Mouse (Mus musculus) midbrain, embryonic 12.5 days (tissue): ENCODE measurements around the gene Ing1. TPM values are rescaled to one million over a fixed set of nuclear protein-coding genes. Genes with fewer than 3 reads are reported as not detected.
A peak's percentile ranks its signal among the peaks of the same experiment; 100 is the strongest.

ENCODE experiments used
- ATAC-seq: fragments of 200-750 bp; cut with Nextera tagmentation; 2 replicates; pipeline ENCODE4 v1.8.0; 2017; ENCODE audit warnings: low read depth, moderate TSS enrichment, moderate library complexity; ENCODE audit not compliant: low FRiP score
- H3K27ac ChIP-seq: fragments of 300-500 bp; sonication (generic); replicated peaks from 2 replicates; pipeline ENCODE4 v1.5.1; 2016; ENCODE audit warnings: mild to moderate bottlenecking
- H3K27me3 ChIP-seq: fragments of 300-500 bp; sonication (generic); 2 replicates; pipeline ENCODE4 v1.6.1; 2016; ENCODE audit warnings: mild to moderate bottlenecking
- H3K36me3 ChIP-seq: fragments of 300-500 bp; sonication (generic); 2 replicates; pipeline ENCODE4 v1.6.1; 2016
- H3K4me1 ChIP-seq: fragments of 300-500 bp; sonication (generic); 2 replicates; pipeline ENCODE4 v1.6.1; 2016
- H3K4me2 ChIP-seq: fragments of 300-500 bp; sonication (generic); replicated peaks from 2 replicates; pipeline ENCODE4 v1.6.1; 2016; ENCODE audit warnings: mild to moderate bottlenecking, moderate library complexity
- H3K4me3 ChIP-seq: fragments of 300-500 bp; sonication (generic); 2 replicates; pipeline ENCODE4 v1.5.1; 2016; ENCODE audit warnings: mild to moderate bottlenecking
- H3K9ac ChIP-seq: fragments of 300-500 bp; sonication (generic); replicated peaks from 2 replicates; pipeline ENCODE4 v1.6.1; 2016; ENCODE audit warnings: mild to moderate bottlenecking, moderate library complexity
- H3K9me3 ChIP-seq: fragments of 300-500 bp; sonication (generic); 2 replicates; pipeline ENCODE4 v1.6.1; 2016; ENCODE audit warnings: mild to moderate bottlenecking
- WGBS: fragments of 180-500 bp; shearing (Covaris S2); methylation state at CpG from one replicate; pipeline ENCODE4 v1.1.7; 2016; 5-methylcytosine and 5-hydroxymethylcytosine counted together
- polyA plus RNA-seq: library from polyadenylated mRNA; unstranded; fragments of >200 nt; fragmentation: Nextera tagmentation; extraction: Ambion mirVana; gene quantifications from 2 replicates; pipeline ENCODE4 v1.2.1, GENCODE M21; 2016

The Ing1 gene
- polyA plus RNA-seq, result 45.2 and 49.3 TPM in 2 replicates

DNA sequence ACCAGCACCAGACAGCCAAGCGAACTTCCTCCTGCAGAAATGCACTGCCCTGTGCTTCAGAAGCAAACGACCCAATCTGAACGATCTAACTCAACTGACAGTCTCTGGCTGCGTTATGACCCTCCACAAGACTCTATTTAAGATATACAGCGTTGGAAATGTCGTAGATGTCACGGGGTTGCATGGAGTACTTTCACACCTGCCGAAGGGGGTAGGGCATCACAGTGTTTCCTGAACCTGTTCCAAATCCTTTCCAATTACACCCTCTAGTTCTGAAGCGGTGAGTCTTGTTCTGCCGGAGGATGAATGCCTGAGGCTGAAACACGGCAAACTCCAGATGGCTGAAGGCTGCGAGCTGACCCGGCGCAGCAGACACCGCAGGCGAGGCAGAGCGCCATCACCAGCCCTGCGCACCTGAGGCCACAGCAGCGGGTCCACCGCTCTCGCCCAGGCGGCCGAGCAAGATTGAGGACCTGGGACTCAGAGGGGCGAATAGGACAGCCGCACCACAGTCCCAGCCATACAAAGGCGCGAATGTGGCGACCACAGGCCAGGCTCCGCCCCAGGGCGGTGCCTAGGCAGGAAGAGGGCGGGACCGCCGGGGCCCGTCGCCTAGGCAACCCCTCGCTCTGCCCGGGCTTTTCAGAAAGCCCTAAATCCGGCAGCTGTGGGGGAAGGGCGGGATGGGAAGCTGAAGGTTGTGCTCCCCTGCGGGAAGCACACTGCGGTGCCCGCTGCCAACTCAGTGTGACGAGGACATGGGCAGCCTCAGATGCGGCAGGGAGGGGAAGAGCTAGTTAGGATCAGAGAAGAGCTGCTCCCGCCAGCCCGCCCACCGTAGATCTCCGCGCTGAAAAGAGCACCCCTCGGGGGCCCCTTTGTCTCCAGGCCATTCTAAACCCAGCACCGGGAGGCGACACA is at the start of gene Ing1:
Gene Ing1 (plus strand): TSS at position 773 of the 921 bp plus-strand sequence.
- peak; percentile 83 for ATAC-seq
- Histone ChIP-seq H3K4me2 (peak within 1 kb of the TSS; percentile 75), H3K36me3 (no peaks in the 10 kb centered on the region), H3K9me3 (no peaks in the 10 kb centered on the region), H3K9ac (peak within 1 kb of the TSS; percentile 98), H3K27ac (peak within 1 kb of the TSS; percentile 100), H3K27me3 (no peaks in the 10 kb centered on the region), H3K4me3 (peak within 1 kb of the TSS; percentile 77), H3K4me1 (peaks cover 32% of the 10 kb centered on the region)
- WGBS, result 1% methylated on average over 51 of the region's 52 CpGs

DNA sequence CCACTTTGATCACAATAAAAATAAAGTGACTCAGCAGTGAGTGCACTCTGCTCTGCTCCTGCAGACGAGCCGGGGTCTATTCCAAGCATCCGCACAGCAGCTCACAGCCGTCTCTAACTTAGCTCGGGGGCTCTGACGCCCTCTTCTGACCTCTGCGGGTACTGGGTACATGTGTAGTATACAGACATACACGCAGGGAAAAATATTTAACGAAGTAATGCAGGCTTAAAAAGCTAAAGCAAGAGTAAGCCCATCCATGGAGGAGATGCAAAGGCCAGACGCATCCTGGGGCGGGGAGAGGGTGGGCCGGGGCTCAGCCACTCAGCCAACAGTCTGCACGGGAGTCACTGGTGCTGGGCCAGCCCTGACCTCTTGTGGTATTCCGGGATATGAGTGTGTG is 49.3 kb upstream of the Ing1 start:
- H3K27ac ChIP-seq, result no peak overlapping the region
- H3K27me3 ChIP-seq, result no peaks in the 10 kb centered on the region
- ATAC-seq, result no peak
- whole genome bisulfite sequencing, result 86% methylated on average over 14 of the region's 14 CpGs
- no peaks in the 10 kb centered on the region for H3K4me1 ChIP-seq
- peaks cover 85% of the 10 kb centered on the region for H3K36me3 ChIP-seq
- H3K9me3 ChIP-seq, result no peaks in the 10 kb centered on the region
- H3K4me3 ChIP-seq, result no peak overlapping the region
- H3K9ac ChIP-seq, result no peak overlapping the region
- H3K4me2 ChIP-seq, result no peak overlapping the region

DNA sequence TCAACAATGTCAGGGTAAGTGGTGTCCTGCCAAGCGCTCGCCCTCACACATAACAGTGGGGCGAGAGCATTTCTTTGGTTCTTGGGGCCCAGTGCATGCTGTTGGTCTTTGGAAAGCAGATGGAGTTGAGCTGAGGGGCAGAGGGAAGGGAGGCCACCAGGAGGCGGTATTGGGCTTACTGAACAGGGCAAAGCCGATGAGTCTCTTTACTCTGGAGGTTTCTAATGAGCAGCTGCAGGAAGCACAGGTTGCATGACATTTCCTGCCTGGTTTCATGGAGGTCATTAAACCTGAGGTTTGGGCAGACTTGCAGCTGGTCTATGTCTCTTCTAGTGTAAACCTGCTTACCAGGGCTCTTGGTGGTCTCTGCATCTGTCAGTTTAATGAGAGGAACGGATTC is 48.6 kb upstream of the Ing1 start:
- H3K9ac ChIP-seq, result no peak overlapping the region
- no peak for ATAC-seq
- H3K9me3 ChIP-seq, result no peaks in the 10 kb centered on the region
- H3K4me1 ChIP-seq, result no peaks in the 10 kb centered on the region
- H3K27ac ChIP-seq, result no peak overlapping the region
- no peak overlapping the region for H3K4me2 ChIP-seq
- H3K4me3 ChIP-seq, result no peak overlapping the region
- no peaks in the 10 kb centered on the region for H3K27me3 ChIP-seq
- 75% methylated on average over 6 of the region's 6 CpGs for WGBS
- peaks cover 93% of the 10 kb centered on the region for H3K36me3 ChIP-seq

DNA sequence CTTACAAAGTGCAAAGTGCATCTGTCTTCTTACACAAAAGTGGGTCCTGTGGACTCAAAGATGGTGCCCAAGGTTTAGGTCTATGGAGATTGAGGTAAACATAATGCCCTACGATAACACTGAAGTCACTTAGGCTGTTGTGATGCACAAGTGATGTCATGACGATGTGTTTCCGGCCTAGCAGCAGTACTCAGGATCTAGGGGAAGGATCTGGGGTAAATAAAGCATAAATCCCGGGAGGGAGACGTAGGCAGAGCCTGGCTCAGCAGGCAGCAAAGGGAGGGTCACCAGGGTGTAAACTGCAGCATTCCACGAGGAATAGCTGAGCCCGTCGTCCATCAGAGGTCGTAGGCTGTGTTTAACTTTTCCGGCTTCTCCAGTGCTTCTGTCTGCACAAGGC is 46.5 kb upstream of the Ing1 start:
- peaks cover 98% of the 10 kb centered on the region for H3K36me3 ChIP-seq
- no peak overlapping the region for H3K9ac ChIP-seq
- WGBS, result 89% methylated on average over 10 of the region's 10 CpGs
- H3K27me3 ChIP-seq, result no peaks in the 10 kb centered on the region
- no peak overlapping the region for H3K4me3 ChIP-seq
- no peak overlapping the region for H3K27ac ChIP-seq
- H3K4me2 ChIP-seq, result no peak overlapping the region
- no peaks in the 10 kb centered on the region for H3K9me3 ChIP-seq
- H3K4me1 ChIP-seq, result no peaks in the 10 kb centered on the region
- no peak for ATAC-seq

DNA sequence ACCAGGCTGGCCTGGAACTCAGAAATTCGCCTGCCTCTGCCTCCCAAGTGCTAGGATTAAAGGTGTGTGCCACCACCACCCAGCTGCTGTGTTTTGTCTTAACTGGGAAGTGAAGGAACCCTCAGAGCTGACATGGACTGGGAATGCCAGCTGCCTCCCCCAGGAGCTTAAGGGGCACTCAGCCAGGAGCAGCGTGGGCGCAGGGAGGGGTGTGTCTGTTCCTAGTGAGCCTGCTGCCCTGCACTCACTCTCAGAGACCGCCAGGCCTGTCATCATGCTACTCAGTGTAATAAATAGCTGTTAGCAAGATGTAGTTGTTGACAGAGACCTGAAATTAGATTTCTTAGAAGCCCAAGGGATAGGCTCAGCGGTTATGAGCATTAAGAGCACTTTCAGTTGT is 44.4 kb upstream of the Ing1 start:
- Histone ChIP-seq H3K27me3 (no peaks in the 10 kb centered on the region), H3K4me1 (no peaks in the 10 kb centered on the region), H3K27ac (no peak overlapping the region), H3K4me2 (no peak overlapping the region), H3K4me3 (no peak overlapping the region), H3K36me3 (peaks cover 98% of the 10 kb centered on the region), H3K9me3 (no peaks in the 10 kb centered on the region), H3K9ac (no peak overlapping the region)
- 91% methylated on average over 5 of the region's 5 CpGs for WGBS
- no peak for ATAC-seq

DNA sequence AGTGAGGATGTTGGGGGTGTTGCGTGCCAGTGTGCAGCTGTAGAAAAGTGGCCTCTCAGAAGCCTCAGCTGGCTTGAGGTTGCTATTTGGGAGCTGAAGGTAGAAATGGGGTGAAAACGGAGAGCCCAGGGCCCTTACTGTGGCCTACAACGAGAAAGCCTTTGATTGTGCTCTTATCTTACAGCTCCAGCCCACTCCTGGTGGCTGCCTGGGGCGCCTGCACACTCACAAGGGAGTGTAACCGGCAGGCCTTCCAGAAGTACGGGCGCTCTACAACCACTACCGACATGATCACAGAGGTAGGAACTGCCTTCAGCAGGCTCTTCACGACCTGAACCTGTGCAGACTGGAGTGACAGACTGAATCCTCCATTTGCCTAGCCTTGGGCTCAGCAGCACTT is 42.7 kb upstream of the Ing1 start:
- no peak overlapping the region for H3K4me3 ChIP-seq
- peaks cover 95% of the 10 kb centered on the region for H3K36me3 ChIP-seq
- H3K9ac ChIP-seq, result no peak overlapping the region
- H3K9me3 ChIP-seq, result no peaks in the 10 kb centered on the region
- no peak overlapping the region for H3K4me2 ChIP-seq
- no peaks in the 10 kb centered on the region for H3K27me3 ChIP-seq
- H3K4me1 ChIP-seq, result no peaks in the 10 kb centered on the region
- no peak overlapping the region for H3K27ac ChIP-seq
- 91% methylated on average over 9 of the region's 9 CpGs for WGBS
- ATAC-seq, result no peak

DNA sequence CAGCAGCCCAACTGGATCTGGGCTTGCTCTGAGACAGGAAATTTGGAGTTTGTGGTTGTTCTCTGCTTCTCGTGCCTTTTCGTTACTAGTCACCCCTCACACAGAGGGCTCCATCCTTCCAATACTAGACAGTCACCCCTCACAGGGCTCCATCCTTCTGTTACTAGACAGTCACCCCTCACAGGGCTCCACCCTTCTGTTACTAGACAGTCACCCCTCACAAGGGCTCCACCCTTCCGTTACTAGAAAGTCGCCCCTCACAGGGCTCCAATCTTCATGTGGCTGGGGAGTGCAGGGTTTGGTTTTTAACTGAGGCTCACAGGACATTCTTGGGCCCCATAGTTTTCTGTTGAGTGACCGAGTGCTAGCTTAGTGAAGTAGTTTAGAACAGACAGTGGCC is 42.1 kb upstream of the Ing1 start:
- no peak overlapping the region for H3K9ac ChIP-seq
- H3K27me3 ChIP-seq, result no peaks in the 10 kb centered on the region
- ATAC-seq, result no peak
- H3K4me3 ChIP-seq, result no peak overlapping the region
- H3K27ac ChIP-seq, result no peak overlapping the region
- H3K4me1 ChIP-seq, result no peaks in the 10 kb centered on the region
- H3K9me3 ChIP-seq, result no peaks in the 10 kb centered on the region
- no peak overlapping the region for H3K4me2 ChIP-seq
- WGBS, result 96% methylated on average over 5 of the region's 5 CpGs
- H3K36me3 ChIP-seq, result peaks cover 91% of the 10 kb centered on the region

DNA sequence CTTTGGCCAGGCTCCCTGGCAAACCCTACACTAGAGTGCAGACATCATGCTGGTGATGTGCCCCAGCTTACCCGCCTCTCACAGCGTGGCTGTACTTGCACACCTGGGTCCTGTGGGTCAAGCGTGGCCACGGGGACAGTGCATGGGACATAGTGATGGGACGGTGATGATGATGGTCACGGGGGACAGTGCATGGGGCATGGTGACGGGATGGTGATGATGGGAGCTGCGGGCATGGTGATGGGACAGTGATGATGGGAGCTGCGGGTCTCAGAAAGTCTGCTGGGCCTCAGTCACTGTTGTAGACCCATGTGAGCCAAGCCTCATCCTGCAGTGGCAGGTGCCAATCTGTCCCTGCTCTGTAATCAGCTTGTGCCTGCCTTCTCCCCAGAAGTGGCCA is 39.1 kb upstream of the Ing1 start:
- no peaks in the 10 kb centered on the region for H3K4me1 ChIP-seq
- no peak for ATAC-seq
- H3K4me2 ChIP-seq, result no peak overlapping the region
- H3K9ac ChIP-seq, result no peak overlapping the region
- H3K27me3 ChIP-seq, result no peaks in the 10 kb centered on the region
- no peak overlapping the region for H3K27ac ChIP-seq
- no peaks in the 10 kb centered on the region for H3K9me3 ChIP-seq
- H3K36me3 ChIP-seq, result peaks cover 77% of the 10 kb centered on the region
- WGBS, result 95% methylated on average over 9 of the region's 9 CpGs
- no peak overlapping the region for H3K4me3 ChIP-seq

DNA sequence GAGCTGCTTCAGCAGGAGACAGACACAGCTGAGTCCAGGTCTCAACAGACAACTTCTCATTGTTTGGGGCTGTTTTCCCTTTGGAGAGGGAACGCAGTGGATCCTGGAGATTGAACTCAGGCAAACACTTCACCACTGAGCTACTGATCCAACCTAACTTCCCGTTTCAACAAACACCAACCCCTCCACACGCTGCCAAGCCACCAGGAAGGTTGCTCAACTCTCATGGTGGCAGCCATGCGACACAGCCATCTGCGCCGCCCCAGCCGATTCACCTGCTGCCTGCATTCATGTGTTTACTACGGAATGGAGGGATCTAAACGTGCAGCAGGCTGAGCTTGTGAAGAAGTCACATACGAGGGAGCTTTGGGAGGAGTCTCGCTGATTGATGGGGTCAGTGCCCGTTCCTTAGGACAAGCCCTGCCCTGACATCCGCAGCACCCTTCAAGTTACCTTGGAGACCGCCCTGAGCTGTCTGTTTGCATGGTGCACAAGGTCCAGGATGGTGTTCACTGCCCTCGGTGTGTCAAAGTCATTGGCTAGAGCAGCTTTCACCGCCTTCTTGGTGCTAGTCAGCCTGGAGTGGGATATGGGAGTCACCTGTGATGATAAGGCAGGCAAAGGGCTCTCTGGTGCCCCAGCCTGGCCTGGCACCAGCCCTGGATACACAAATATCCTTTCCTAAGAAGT is 37.9 kb upstream of the Ing1 start:
- H3K9ac ChIP-seq, result no peak overlapping the region
- H3K36me3 ChIP-seq, result peaks cover 70% of the 10 kb centered on the region
- ATAC-seq, result no peak
- H3K4me3 ChIP-seq, result no peak overlapping the region
- H3K9me3 ChIP-seq, result no peaks in the 10 kb centered on the region
- no peaks in the 10 kb centered on the region for H3K27me3 ChIP-seq
- H3K4me2 ChIP-seq, result no peak overlapping the region
- WGBS, result 91% methylated on average over 16 of the region's 16 CpGs
- no peak overlapping the region for H3K27ac ChIP-seq
- no peaks in the 10 kb centered on the region for H3K4me1 ChIP-seq

DNA sequence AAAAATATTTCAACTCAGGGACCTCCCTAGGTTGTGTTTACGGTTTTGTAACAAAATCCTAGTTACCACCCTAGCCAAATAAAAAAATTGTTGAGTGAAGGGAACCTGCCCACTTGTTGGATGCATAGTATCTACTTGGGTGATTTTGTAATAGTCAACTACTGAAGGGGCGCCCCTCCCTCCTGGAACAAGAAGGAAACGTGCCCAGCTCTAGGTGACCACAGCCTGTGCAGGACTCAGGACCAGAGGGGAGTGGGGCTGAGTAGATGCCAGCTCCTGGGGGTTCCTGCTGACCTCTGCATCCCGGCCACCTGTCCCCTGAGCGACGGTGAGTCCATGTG is 37.3 kb upstream of the Ing1 start:
- H3K36me3 ChIP-seq, result peaks cover 65% of the 10 kb centered on the region
- no peaks in the 10 kb centered on the region for H3K27me3 ChIP-seq
- no peak overlapping the region for H3K9ac ChIP-seq
- no peaks in the 10 kb centered on the region for H3K4me1 ChIP-seq
- no peaks in the 10 kb centered on the region for H3K9me3 ChIP-seq
- ATAC-seq, result no peak
- 95% methylated on average over 6 of the region's 6 CpGs for WGBS
- H3K4me2 ChIP-seq, result no peak overlapping the region
- H3K4me3 ChIP-seq, result no peak overlapping the region
- no peak overlapping the region for H3K27ac ChIP-seq

DNA sequence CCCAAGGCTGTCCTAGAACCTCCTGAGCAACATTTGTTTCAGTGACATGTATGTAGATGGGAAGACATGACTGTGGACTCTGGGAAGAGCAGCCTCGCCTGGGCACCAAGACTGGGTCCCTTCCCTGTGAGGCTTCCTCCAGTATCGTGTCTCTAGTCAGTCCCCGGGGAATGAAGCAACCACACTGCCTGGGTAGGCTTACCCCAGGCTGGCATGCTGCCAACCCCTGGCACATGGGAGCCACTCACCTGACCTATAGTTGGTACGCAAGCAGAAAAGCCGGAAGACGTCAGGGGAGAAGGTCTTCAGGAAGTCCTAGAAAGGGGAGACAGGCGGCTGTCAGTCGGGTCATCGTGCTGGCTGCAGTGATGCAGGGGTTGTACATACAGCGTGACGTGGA is 36.7 kb upstream of the Ing1 start:
- Histone ChIP-seq H3K4me2 (no peak overlapping the region), H3K4me1 (no peaks in the 10 kb centered on the region), H3K9ac (no peak overlapping the region), H3K27ac (no peak overlapping the region), H3K36me3 (peaks cover 58% of the 10 kb centered on the region), H3K4me3 (no peak overlapping the region), H3K9me3 (no peaks in the 10 kb centered on the region), H3K27me3 (no peaks in the 10 kb centered on the region)
- ATAC-seq, result no peak
- 94% methylated on average over 11 of the region's 11 CpGs for WGBS

DNA sequence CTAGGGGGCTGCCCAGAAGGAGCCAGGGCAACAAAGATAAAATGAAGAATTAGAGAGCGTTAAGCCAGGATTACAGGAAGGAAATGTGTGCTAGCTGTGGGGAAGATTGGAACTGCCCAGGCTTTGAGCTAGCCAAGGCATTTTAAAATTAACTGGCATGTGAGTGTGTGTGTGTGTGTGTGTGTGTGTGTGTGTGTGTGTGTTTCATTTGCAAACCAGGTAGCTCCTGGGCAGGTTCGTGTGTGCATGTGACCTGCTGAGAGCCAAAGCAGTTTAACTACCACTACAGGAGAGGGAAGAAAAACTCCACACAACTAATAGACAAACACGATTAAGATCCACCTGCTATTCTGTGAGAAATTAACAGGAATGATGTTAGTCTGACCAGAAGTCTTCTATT is 32.0 kb upstream of the Ing1 start:
- Histone ChIP-seq H3K4me2 (no peak overlapping the region), H3K9ac (no peak overlapping the region), H3K9me3 (no peaks in the 10 kb centered on the region), H3K36me3 (peaks cover 19% of the 10 kb centered on the region), H3K27ac (no peak overlapping the region), H3K4me1 (no peaks in the 10 kb centered on the region), H3K4me3 (no peak overlapping the region), H3K27me3 (no peaks in the 10 kb centered on the region)
- no peak for ATAC-seq
- WGBS, result 85% methylated on average over 3 of the region's 3 CpGs
